Mouse (Mus musculus): Measurements from ENCODE around the gene Bcar1.

The Bcar1 gene

GRCm38 (mm10) chr8:111739604-111740003 is 4.0 kb downstream of the Bcar1 start:
- no peak for DNase-seq (ENCODE audit: low read depth, low spot score)

- DNase-seq (ENCODE audit: low read depth, low spot score): no peak
Observed at GRCm38 (mm10) chr8:111738867-111739266, 4.7 kb downstream of the Bcar1 start.

GRCm38 (mm10) chr8:111736321-111736720 is 7.3 kb downstream of the Bcar1 start:
- DNase-seq (ENCODE audit: low read depth, low spot score): no peak

DNA sequence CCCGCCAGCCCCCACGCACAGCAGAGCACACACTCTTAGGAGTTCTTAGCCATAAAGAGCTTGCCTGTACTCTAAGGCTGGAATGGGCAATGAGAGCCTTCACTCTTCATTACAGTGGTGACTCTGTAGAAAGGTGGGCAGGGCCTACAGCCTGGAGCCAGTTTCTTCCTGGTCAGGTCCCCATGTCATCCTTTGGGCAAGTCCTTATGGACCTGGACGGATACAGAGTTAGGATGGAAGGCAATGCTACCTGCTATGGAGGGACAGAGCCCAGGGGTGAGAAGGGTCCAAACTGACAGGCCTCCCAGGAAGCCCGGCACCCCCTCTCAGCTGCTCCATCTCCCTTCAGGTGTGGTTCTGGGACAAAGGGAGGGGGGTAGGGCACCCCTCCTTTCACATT is 7.8 kb downstream of the Bcar1 start:
- DNase-seq (ENCODE audit: low read depth, low spot score): no peak

GRCm38 (mm10) chr8:111735335-111735761 is 8.3 kb downstream of the Bcar1 start:
- DNase-seq (ENCODE audit: low read depth, low spot score): no peak

DNA sequence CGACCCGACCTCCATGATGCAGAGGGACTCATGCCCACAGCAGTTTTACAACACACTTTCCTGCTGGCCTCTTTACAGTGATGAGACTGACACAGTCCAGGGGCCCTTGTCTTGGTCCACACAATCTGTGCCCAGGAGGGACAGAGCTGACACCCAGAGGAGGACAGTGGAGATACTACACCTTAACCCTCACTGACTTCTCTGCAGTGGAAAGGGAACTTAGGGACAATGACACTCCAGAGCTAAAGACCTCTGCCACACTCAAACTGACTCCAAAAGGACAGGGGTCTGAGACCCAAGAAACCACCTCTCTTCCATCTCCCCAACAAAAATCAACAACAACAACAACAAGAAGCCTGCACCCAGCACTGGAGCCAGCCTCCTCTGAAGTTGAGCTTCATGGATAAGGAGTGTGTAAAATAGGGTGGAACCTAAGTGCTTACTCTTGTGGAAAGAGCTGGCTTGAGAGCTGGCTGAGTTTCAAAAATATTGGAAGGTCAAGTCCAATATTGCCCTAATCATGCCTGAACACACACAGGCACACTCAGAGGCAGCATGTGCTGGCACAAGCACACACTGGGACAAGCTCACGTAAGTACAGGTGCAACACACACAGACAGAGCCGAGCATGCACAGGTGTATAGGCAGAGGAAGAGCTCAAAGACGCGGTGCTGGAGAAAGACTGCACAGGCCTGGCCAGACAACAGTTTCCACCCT is 9.2 kb downstream of the Bcar1 start:
- no peak for DNase-seq (ENCODE audit: low read depth, low spot score)

GRCm38 (mm10) chr8:111733581-111734243 is 9.9 kb downstream of the Bcar1 start:
- DNase-seq (ENCODE audit: low read depth, low spot score): peak; percentile 72

DNA sequence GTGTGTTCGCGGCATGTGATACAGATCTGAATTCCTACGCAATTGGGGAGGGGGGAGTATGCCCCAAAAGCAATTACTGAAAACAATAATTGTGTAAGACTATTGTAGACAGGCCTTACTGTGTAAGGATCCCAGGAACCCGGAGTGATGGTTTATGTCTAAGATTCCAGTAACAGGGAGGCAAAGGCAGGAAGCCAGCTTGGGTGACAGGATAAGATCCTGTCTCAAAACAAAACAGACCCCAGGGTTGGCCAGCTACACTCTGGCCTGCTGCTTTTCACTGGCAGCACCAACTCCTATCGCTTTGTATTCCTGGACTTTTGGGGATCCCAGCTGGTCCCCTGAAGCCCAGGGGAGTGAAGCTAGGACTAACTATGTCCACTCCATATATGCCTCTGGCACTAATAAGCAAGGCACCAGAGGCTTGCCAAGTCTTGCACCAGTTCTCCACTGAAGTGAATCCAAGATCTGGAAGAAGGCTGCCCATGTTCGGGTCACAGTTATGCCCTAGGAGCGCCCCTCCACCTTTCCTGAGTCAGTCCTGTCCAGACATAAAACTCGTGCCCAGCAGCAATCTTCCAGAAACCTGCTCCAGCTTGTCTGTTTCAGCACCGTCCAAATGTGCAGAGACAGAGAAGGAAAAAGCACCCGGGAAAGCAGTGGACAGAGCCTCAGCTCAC is 11.1 kb downstream of the Bcar1 start:
- DNase-seq (ENCODE audit: low read depth, low spot score): no peak

- peak; percentile 90 for DNase-seq (ENCODE audit: low read depth, low spot score)
Observed at GRCm38 (mm10) chr8:111732004-111732403, 11.6 kb downstream of the Bcar1 start.

DNA sequence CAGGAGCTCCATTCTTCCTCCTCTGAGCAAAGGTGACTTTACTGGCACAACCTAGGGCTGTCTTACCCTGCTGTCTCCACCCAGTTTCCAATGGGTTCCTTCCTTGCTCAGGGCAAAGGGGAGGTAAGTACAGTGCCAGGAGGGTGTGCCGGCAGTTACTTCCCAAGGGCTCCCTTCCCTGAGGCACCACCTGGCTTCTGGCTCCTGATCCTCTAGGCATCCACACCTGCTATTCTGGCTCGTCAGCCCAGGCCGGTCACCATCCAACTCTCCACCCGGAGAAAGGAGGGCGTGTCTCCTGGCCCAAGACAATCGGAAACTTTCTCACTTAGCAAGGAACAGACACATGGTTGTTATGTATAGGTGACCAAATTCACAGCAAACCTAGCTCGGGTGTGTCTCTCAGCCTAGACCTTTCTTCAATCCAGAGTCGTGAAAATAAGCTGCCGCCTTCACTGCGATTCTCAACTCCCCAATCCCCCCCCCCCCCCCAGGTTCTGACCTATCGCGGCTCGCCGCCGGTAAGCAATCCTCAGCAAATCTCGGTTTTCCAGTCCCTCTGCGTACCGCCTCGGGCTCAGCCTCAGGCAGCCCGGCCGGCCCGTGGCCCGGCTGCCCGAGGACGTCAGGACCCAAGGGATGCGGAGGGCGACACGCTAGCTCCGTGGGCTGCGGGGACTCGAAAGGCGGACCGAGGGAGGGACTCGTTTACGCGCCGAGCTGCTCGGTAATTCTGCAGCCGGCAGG is 12.2 kb downstream of the Bcar1 start:
- peak; percentile 40 for DNase-seq (ENCODE audit: low read depth, low spot score)

DNA sequence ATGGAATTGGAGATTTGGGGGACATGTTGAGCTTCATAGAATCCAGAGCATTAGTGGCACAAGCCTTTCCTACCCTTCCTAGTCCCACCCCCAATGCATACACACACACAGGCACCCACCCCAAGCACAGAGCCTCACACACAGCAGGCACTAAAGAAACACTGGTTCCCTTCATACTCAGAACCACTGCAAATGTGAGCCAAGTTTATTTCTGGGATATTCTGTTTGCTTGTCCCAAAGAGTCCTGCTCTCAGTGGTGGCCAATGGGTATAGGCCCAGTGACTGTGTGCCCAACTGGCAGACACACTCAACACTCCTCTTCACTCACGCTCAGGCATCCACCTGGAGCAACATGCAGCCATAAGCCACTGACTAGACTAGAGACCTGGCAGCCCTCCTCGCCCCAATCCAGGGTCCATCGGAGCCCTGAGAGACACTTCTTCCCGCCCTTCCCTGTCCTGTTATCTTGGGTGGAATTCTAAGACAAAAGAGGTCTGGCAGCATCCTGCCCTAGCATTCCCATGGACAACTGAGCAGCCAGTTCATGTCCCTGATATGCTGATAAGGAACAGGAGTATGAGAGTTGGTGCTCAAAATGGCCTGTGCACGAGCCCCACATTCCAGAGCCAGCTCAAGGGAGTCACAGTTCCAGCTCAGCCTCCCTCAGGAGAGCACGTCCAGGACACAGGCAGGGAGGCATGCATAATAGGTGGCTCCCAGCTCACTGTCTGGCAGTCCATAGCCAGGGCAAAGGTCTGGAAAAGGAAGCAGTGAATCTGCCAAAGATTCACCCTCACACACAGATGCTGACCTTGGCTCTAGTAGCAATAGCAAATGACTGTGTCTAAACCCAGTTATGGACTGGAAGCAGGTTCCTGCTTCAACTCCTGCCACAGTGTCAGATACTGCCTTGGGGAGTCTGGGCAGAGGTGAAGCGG is 14.1 kb downstream of the Bcar1 start:
- DNase-seq (ENCODE audit: low read depth, low spot score): no peak

GRCm38 (mm10) chr8:111728481-111728880 is 15.1 kb downstream of the Bcar1 start:
- no peak for DNase-seq (ENCODE audit: low read depth, low spot score)

GRCm38 (mm10) chr8:111727553-111727952 is 16.1 kb downstream of the Bcar1 start:
- no peak for DNase-seq (ENCODE audit: low read depth, low spot score)

DNA sequence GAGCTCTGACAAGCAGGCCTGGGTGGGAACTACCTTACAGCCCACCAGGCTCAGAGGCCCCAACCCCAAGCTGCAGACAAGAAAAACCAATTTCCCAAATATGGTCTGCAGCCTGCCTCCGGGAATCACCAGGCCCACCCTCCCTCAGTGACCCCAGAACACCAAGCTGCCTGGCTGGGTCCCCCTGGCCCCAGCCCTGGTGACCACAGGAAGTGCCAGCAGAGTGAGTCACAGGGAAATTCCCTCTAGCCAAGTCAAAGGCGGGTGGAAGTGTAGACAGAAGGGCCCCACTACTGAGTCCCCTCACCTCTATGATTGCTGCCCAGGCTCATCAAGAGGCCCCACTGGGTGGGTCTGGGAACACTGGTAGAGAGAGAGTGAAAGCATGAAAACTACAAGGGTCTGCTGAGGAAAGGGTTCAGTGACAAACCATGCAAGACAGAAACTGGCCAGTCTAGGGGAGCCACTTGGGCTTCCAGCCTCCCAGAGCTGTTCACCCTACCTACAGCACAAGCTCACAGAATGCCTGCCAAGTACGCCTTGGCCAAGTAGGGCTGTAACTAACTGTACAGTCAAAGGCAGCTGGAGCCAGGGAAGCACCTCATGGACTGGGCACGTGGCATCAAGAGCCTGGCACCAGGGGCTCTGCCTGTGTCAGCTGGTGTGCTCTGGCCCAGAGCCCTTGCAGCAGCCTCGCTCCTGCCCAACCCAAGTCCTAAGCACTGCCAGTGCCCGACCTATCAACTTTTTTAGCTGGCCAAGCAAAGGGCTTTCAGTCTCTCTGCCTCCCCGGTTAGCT is 17.3 kb downstream of the Bcar1 start:
- no peak for DNase-seq (ENCODE audit: low read depth, low spot score)

DNA sequence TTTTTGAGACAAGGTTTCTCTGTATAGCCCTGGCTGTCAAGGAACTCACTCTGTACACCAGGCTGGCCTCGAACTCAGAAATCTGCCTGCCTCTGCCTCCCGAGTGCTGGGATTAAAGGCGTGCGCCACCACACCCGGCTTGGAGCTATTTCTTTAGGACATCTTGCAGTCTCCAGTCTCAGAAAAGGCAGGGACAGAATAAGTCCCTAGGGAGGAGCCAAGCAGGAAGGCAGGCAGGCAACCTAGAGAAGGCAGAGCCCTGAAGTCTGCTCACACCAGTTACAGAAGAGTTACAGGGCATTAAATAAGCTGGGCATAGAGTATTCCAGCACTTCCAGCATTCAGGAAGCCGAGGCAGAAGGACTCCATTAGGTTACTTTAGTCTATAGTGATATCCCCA is 18.3 kb downstream of the Bcar1 start:
- no peak for DNase-seq (ENCODE audit: low read depth, low spot score)

DNA sequence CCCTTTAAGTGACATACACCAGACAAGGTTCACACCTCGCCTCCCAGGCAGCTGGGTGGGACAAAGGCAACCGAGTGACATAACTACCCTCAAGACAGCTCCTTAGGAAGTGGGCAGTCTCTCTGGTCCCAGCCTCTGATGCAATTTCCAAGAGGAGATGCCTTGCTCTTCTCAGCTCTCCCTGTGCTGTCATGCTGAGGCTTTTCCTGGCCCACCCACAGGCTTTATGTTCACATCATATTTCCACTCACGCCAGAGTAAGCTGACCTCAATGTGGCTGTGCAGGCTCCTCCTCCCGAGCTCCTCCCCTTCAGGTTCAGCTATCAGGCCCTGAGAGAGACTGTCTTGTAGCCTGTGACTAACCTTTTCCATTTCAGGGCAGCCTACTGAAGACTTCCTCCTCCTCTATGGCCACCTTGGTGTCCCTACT is 23.5 kb downstream of the Bcar1 start:
- DNase-seq (ENCODE audit: low read depth, low spot score): no peak

DNA sequence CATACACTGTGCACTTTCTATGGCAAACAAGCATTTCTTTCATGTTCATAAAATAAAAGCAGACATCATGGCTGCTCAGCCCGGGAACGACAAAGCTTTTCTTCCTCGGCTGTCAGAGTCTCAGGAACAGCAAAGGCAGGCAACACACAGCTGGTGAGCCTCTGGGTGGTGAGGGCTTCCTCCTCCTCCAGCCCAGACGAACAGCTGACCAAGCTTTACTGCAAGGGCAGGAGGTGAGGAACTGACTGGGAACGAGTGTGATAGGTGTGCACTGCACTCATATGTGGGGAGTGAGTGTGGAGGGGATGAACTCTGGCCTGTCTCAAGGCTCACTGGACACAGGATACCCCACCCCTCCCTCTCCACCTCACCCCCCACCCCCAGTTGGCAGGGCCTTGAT is 24.7 kb downstream of the Bcar1 start:
- DNase-seq (ENCODE audit: low read depth, low spot score): no peak

DNA sequence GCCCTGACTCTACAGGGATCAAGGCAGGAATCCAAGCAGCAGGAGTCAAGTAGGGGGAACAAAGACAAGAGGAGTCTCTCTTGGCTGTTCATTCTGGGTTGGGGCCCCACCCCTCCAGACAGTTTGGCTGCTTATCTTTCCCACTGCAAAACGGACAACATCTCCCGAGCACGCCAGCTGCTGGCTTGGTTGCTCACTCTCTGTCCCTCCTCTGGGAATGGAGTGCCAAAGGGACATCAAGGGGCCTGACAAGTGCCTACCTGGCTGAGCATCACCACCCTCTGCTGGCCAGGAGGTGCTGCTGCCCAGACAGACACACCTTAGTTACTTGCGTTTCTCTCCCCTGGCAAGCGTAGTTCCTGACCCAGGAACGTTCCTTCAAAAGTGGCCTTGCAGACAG is 25.7 kb downstream of the Bcar1 start:
- DNase-seq (ENCODE audit: low read depth, low spot score): no peak

DNA sequence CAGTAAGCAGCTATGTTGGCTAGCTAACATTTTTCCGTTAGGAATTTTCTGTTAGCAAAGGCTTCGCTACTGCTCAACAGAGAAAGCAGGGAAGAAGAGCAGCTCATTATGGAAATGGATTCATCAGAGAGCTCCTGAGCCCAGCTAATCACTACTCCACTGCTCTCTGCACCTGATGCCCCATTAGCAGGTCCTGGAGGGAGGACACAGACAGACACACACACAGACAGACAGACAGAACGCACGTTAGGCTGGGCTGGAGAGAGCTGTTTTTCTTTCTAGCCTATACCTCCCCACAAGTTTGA is 26.2 kb downstream of the Bcar1 start:
- no peak for DNase-seq (ENCODE audit: low read depth, low spot score)

All from forelimb bud, embryonic 11.5 days (tissue).